Mouse (Mus musculus) 416B (cell line): ENCODE measurements around the gene Zfp648.

ENCODE experiments used
- DNase-seq: peaks from one replicate; pipeline ENCODE4 v3.0.0; 2011; ENCODE audit warnings: low read depth

The Zfp648 gene

DNA sequence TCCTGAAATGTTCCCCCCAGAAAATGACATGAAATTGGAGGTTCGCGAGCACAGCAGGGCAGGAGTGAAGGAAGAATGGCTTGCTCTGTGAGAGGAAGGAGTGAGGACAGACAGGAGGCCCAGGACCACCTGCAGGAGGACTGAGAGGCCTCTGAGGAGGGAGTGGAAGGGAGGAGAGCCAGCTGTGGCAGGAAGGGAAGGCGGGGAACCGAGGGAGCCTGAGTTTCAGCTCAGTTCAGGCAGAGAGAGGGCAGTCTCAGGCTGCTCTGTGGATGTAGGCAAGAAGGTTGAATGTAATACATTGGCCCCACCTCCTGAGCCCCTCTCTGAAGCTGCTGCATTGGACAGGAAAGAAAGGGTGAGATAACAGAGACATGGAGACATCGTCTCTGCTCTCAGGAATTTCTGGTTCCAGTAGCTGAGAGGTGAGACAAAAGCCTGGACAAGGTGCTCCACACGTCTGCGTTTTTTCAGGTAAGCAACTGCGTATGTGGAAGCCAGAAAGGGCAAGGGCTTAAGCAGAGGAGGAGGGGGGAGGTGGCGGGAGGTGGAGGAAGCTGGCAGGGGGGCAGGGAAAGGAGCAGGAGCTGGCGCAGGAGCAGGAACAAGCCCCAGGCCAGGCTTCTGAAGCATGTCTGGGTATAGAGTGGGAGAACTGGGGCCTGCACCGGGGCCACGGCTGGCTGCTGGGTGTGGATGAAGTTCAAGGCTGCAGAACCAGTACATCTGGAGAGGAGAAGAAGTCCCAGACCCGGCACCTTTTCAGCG lies at the start of gene Zfp648:
Gene Zfp648 (plus strand): TSS at position 233 of the 768 bp plus-strand sequence.
- no peak for DNase-seq

DNA sequence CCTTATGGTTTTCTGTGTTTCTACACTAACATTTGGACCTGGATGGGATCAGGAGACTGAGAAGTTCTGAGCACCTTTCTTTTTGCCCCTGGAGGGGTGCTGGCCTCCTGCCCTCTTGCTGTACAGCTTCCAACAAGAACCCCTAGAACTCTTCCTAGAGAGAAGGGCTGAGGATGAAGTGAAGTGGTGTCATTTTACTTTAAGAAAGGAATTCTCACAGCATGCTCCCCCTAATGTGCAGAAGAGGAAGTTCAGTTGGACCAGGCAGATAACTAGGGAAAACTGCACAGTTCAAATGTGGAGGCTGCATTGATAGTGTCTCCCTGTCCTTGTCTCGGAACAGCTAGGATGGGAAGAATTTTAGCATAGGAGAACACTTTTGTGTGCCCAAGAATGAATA lies 48.4 kb upstream of the Zfp648 start:
- no peak for DNase-seq

DNA sequence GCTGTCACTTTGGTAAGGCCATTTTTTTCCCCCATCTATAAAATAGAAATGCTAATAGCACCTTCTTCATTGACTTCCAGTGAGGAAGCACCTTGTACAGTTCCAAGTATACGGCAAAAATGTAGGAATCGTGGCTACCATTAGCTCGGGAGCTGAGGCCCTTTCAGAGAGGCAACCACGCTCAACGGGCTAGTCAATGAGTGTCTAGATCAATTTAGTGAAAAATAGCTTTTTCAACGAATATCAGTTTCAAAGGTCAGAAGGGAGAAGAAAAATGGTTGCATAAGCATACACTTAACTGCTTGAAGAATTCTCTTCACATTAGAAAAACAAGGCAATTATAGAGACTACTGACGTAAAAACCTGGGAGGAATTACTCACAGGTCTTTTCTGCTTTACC lies 47.2 kb upstream of the Zfp648 start:
- no peak for DNase-seq

DNA sequence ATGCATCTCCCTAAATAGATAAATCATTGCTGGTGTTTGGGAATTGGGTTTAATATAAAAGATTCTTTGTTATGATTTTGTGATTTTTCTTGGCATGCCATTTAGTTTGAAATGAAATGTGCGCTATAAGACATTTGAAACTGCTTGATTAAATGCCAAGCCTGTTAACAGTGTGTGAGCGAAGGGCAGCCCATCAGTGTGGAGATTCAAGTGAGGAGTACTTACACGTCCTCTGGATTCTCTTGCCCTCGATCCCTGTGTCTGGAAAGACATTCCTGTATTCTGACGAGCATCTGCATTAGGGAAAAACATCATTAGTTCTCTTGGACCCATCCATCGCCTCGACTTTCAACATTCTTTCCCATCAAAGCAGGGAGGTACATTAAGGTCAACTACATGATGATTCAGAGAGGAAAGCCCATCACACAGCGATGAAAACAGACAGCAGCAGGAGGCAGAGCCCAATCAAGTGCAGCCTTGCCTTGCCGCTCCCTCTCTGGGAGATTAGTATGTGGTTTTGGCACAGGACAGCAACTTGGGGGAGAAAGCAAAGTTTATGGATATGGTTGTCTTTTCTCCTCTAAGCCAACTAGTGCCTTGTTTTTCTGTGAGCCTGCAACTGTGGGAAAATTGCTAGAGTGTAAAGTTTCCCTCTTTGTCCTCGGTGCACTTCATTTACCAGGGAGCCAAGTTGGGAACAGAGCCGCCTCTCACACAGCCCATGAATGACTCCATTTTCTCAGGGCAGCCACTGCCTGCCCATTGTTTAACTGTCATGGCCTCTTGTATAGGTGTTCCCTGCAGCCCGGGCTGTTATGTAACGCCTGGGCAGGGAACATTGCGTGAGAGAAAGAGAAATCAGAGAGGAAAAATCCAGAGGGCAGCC lies 44.6 kb upstream of the Zfp648 start:
- no peak for DNase-seq

DNA sequence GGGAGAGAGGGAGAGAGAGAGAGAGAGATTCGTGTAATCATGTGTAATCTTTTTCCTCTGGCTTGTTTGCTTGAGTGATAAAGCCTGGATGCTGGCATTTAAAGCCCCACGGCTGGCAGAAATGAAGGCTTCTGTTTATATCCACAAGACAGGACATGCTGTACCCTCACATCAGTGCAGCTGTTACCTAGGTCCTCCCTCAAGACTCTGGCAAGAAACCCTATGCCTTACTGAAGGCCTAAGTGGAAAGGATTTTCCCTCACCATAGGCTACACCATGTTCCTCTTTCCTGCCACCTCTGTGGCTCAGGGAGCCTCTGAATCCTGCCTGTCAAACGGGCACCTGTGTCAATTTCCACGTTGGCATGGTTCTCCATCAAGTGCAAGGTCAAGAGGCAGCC lies 43.9 kb upstream of the Zfp648 start:
- no peak for DNase-seq

DNA sequence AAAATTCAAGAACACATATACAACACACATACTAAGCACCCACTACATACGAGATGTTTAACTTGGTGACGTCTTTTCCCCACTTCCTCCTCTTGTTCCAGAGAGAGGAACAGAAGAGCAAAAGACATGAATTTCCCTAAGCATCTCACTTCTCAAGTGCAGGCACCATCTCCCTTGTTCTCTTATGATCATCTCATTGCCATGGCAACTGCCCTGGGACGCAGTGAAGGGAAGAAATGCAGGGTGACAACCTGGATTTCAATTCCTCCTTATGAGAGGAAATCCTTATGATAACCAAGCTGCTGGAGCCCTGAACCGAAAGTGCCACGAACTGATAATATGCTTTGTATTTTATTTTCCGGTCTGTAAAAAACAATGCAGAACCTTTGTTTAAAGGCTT lies 33.3 kb upstream of the Zfp648 start:
- DNase-seq, result no peak

DNA sequence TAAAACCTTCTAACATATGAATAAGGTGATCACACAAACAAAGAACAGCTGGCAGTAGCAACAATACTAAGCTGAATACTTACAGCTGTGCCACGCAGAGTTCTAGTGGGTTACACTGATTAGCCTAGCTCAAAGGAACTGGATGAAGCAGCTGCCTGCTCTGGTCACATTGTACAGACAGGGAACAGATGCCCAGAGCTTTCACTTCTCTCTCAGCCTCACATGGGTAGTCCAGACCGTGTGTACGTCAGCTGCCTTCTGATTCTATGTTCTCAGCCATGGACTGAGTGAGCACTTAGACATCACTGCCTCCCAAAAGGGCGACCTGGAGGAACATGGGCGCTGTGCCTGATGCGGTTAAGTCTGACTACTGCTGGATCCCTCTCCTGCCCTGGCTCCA lies 25.7 kb upstream of the Zfp648 start:
- DNase-seq, result no peak

DNA sequence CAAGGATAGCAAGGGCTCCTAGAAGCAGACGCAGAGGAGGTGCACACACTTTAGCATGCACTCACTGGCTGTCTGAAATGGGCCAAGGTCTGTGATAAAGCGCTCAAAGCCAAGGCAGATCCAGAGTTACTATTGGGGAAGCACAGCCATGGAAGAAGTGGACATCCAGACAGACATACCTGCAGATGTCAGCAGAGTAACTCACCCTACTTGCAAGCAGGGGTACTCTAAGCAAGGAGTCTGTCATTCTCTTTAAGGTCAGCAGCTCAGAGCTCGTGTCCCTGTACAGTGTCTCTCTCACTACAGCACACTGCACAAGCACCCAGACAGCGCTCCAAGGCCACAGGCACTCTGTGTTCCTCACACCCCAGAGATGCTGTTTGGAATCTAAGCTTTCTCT lies 23.2 kb upstream of the Zfp648 start:
- no peak for DNase-seq

DNA sequence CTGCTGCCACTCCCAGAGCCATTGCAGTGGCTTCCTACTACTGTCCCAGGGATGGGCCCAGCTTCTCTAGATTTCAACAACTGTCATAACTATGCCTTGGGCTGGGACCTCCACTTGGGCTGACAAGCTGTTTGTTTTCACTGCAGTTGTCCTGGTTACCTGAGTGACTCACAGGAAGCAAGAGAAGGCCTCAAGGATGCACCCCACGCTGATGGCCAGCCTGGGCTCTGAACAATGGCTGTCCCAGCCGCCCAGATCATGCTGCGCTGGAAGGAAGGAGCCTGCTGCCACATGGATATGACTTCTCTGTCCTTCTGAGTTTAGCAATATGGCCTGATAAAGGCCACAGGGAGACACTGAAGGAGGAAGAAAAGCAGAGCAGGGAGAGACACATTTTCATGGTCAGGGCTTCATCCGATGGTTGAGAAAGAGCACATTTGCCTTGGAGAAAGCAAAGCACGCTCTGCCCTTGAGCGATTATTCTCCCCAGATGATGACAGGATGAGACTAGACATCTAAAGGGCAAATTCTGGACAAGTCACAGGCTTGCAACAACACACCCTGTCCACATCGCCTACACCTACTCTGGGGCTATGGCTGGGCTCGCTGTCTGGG lies 22.3 kb upstream of the Zfp648 start:
- DNase-seq, result no peak

DNA sequence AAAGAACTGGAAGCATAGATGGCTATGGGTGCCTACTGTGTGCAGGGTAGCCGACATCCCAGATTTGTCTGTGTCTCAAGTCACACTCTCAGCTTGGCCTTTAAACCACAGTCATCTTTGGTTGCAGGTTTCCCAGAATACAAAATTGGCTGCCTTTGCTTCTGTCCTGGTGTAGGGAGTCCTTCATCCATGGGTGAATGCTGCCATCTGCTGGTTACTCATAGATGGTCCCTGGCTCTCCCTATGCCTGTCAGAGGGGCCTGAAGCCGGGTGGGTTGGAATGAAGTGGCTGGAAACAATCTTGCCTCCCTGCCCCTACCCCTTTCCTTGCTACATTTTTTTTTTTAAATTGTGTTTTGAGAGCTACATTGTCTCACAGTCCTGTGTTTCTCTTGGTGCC lies 20.0 kb upstream of the Zfp648 start:
- peak; percentile 59 for DNase-seq

DNA sequence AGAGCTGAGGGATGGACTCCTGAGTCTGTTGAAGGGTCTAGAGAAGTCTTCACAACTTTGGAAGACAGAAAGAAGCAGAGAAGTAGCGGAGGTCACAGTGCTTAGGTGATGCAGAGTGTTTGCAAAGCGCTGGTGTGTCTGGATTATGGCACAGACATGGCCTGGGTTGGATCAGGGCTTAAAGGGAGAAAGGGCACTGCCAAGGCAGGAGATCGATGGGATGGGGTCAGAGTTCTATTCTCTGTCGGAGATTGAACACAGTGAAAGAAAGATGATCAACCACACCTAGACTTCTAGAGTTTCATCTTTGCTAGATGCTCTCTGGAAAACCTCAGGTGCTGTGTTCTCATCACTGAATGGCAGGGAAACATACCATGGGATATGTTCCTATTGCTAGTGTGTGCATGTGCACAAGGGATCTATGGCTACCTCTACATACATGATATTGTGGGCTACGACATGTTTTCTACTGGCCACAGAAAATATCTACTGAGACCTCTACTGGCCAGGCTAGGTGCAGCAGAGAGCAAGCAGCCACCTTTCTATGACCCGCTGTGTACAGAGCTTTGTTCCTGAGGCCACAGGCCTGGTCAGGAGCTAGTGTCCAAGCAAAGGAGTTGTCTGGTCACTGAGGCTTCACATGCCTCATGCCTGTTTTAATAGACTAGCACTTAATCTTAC lies 18.5 kb upstream of the Zfp648 start:
- peak; percentile 1 for DNase-seq

DNA sequence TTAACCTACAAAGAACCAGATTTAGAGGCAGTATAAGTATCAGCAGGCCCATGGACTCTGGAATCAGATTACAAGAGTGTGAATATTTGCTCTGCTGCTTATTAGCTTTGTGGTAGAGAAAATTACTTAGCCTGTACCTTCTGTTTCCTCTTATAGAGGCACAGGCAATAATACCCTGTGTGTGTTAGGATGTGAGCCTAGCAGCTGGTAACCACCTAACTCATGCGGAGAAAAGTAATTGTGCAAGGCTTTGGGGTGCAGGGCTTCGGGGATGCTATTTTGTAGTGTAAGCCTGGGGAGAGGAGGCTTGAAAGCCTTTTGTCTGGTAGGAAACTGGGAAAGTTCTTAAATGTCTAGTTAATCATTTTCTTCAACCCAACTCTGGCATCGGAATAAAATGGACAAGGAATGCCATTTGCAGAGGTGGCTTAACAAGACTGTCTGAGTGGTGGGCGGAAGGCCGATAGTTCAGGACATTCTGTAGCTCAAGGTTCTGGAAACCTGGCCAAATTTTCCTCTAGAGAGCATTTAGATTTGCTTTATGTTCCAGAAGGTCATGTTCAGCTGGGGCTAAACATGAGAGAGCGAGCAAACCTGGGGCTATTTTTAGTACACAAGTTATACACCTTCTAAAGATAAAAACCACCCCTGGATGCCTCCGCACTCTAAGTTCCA lies 17.8 kb upstream of the Zfp648 start:
- no peak for DNase-seq

DNA sequence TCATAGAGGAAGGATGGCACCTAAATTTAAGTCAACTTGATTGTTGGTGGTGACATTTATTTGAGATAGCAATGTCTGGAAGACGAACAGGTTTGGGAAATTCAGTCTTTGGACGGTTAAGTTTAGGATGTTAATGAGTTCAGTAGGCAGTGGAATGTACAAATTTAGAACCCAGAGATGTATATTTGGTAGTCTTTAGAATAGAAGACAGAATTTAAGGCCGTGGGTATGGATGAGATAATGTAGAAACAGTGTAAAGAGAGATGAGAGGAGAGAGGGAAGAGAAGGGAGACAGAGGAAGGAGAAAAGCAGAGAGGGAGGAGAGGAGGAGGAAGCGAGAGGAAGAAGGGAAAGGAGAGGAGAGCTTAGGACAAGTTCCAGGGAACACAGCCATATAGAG lies 12.8 kb upstream of the Zfp648 start:
- DNase-seq, result no peak

DNA sequence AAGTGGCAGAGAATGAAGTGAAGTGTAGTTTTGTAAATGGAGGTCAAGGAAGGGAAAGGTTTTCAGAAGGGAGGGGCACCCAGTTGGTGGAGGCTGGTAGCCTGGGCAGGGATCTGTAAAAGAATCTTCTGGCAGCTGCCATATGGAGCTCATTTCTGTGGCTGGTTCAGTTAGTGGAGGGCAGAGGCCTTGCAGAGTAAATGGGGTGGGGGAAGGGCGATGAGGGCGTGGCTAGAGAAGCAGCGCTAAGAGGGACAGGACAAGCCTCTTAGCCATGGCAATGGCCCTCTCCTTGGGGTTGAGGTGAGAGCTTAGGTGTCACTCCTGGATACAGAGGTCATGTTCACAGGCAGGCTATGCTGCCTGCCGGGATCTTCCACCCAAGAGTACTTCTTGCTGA lies 12.4 kb upstream of the Zfp648 start:
- no peak for DNase-seq

DNA sequence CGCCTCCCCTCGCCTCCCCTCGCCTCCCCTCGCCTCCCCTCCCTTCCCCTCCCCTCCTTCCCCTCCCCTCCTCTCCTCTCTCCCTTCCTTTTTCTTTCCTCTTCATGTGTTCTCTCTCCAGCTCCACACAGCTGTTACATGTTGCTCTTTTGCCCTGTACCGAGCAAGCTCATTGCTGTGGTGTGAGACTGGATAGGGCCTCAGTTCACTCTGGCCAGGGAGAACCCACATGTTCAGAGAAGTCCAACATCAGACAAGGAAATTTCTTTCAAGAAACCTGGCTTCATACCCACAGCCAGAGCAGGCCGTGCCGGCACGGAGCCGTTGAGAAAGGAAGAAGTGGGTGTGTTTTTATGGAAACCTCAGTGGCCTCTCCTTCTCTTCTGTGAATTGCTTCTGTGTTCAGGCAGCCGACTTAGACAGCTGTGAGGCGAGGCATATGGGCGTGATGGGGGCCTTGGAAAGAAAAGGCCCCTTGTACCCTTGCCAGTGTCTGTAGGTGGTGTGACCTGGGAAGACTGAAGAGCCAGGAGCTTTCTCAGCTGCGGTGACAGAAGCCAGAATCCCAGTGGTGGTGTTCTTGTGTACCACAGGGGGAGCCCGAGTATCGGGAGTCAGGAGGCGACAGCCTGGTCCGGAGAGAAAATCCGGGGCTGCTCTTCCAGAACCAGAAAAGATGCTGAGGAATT lies 11.0 kb upstream of the Zfp648 start:
- DNase-seq, result no peak

DNA sequence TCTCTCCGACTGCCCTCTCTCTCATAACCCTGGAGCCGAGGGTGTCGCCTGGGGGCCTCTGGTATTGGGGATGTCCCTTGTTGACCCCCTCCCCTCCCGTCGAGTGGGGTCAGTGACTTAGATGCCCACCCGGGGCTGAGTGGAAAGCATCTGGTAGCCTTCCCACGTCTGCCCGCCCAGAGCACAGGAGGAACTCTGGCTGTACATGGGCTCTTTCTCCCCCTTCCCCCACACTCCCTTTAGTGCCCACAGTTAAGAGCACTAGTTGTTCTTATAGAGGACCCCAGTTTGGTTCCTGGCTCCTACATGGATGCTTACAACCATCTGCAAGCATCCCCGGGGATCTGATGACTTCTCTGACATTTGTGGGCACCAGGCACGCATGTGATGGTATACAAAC lies 2.1 kb upstream of the Zfp648 start:
- no peak for DNase-seq

DNA sequence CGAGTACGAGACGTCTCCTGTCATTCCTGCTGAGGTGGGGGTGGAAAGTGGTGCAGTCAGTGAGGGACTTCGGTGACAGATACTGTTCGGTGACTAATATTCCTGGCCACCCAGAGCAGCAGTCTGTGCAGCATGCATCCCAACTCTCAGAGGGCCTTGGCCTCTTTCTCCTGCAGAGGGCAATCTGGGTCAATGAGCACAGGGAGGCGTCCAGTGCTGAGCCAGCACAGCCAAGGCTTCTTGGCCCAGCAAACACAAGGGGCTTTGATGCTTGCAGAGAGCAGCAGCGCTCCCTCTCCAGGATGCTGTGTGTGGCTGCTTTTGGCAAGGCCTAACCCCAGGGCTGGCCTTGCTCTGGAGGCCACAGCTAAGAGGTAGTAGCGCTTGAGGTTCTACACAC lies 1.6 kb downstream of the Zfp648 start:
- DNase-seq, result no peak

DNA sequence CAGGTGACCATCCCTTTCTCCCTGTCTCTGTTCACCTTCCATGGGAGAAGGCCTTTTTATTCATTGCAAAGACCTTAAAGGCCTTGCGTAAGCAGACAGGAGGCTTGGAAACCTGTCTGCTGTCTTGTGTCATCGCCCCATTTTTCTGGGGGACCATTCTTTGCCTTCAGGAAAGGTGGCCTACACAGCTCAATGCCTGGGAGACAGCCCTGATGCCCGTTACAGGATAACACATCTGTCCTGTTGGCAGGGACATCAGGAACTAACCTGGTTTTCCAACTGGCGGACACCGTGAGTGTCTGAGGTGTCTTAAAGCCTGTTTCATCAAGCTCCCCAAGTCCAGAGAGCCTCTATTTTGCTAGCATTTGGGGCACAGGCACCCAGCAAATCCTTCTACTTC lies 2.4 kb downstream of the Zfp648 start:
- DNase-seq, result no peak

DNA sequence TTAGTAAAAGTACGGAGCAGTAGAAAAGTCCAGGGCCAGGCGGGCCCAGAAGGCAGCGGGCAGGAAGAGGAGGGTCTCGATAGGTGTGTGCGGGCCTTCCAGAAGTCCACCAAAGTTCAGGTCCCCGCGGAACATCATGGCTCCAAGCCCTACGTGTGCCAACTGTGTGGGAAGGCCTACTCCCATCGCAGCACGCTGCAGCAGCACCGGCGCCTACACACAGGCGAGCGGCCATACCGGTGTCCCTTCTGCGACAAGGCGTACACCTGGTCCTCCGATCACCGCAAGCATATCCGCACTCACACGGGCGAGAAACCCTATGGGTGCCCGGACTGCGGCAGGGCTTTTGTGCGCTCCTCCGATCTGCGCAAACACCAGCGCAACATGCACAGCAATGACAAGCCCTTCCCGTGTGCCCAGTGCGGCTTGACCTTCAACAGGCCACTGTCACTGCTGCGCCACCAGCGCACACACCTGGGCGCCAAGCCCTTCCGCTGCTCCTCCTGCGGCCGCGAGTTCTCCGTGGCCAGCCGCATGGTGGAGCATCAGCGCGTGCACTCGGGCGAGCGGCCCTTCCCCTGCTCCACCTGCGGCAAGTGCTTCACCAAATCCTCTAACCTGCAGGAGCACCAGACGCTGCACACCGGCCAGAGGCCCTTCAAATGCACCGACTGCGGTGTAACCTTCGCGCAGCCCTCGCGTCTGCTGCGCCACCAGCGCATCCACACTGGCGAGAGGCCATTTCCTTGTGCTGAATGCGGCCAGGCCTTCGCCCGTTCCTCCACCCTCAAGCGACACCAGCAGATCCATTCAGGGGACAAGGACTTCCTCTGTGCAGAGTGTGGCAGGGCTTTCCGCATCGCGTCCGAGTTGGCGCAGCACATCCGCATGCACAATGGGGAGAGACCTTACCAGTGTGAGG lies 3.9 kb downstream of the Zfp648 start:
- no peak for DNase-seq

DNA sequence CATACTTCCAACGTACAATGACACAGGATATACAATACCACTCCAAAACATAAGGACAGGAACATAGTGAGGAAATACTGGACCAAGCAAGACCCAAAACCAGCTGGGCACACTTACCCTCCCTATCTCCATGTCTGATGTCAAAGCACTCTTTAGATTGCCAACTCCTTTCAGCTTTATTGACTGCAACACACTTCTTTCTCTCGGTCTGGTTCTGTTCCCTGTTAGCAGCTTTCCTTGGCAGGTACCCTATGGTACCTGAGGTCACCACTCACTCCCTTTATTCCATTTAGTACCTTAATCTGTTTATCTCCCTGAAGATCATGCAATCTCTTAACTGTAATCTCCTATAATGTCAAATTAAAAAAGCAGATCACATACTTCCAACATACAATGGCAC lies 19.0 kb downstream of the Zfp648 start:
- no peak for DNase-seq
